Mouse (Mus musculus) lung, embryonic 14.5 days (tissue): ENCODE measurements around the gene Olfr523. TPM values are rescaled to one million over a fixed set of nuclear protein-coding genes. Genes with fewer than 3 reads are reported as not detected.

Source experiments
- ATAC-seq: fragments of 200-750 bp; cut with Nextera tagmentation; 2 replicates; pipeline ENCODE4 v1.8.0; 2017; ENCODE audit warnings: mild to moderate bottlenecking, moderate TSS enrichment, moderate library complexity; ENCODE audit not compliant: insufficient read depth
- DNase-seq: peaks from one replicate; pipeline ENCODE4 v3.0.0-alpha.2; 2015
- H3K27ac ChIP-seq: fragments of 300-500 bp; sonication (generic); 2 replicates; pipeline ENCODE4 v1.5.1; 2014; ENCODE audit warnings: low read depth, mild to moderate bottlenecking, moderate library complexity
- H3K27me3 ChIP-seq: fragments of 300-500 bp; sonication (generic); 2 replicates; pipeline ENCODE4 v1.6.1; 2014; ENCODE audit warnings: low read length, control low read depth; ENCODE audit not compliant: insufficient read depth
- H3K36me3 ChIP-seq: fragments of 300-500 bp; sonication (generic); 2 replicates; pipeline ENCODE4 v1.6.1; 2014; ENCODE audit warnings: control low read depth; ENCODE audit not compliant: insufficient read depth
- H3K4me1 ChIP-seq: fragments of 300-500 bp; sonication (generic); 2 replicates; pipeline ENCODE4 v1.6.1; 2014; ENCODE audit warnings: antibody characterized with exemption, control low read depth; ENCODE audit not compliant: insufficient read depth
- H3K4me2 ChIP-seq: fragments of 300-500 bp; sonication (generic); 2 replicates; pipeline ENCODE4 v1.6.1; 2014; ENCODE audit warnings: mild to moderate bottlenecking
- H3K4me3 ChIP-seq: fragments of 300-500 bp; sonication (generic); 2 replicates; pipeline ENCODE4 v1.5.1; 2014; ENCODE audit warnings: low read depth, low read length
- H3K9ac ChIP-seq: fragments of 300-500 bp; sonication (generic); 2 replicates; pipeline ENCODE4 v1.6.1; 2014
- H3K9me3 ChIP-seq: fragments of 300-500 bp; sonication (generic); 2 replicates; pipeline ENCODE4 v1.6.1; 2016; ENCODE audit warnings: low read depth, low read length, control low read depth
- CTCF ChIP-seq: IDR thresholded peaks from 2 replicates; pipeline ENCODE4 v1.5.1; 2016; ENCODE audit warnings: antibody characterized with exemption, low read depth
- WGBS: fragments of 180-500 bp; shearing (Covaris S2); extraction: QIAGEN DNeasy Blood & Tissue Kit; methylation state at CpG from one replicate; pipeline ENCODE4 v1.1.7; 2014; 5-methylcytosine and 5-hydroxymethylcytosine counted together
- polyA plus RNA-seq: library from polyadenylated mRNA; unstranded; fragments of >200 nt; fragmentation: Nextera tagmentation; extraction: Ambion mirVana; gene quantifications from 2 replicates; pipeline ENCODE4 v1.2.1, GENCODE M21; 2014

Gene Olfr523
- polyA plus RNA-seq, 1 experiment from 2014 or later = not detected

- Histone ChIP-seq H3K4me2 (peak within 1 kb of the TSS; percentile 45), H3K4me1 (no peaks in the 10 kb centered on the region), H3K36me3 (0 out of 2 replicates have a peak, but pooled peaks cover 2% of the 10 kb centered on the region), H3K4me3 (peak within 1 kb of the TSS; percentile 9; the same call in 1 of the 2 replicates), H3K9me3 (no peaks in the 10 kb centered on the region), H3K27ac (no peak within 1 kb of the TSS), H3K9ac (no peak within 1 kb of the TSS; the same call in 1 of the 2 replicates), H3K27me3 (peaks cover 30% of the 10 kb centered on the region)
- WGBS = 4% methylated on average over 28 of the region's 28 CpGs
- DNase-seq (peak; percentile 5), ATAC-seq (no peak)
- no peak for TF ChIP-seq CTCF
Observed at GRCm38 (mm10) chr7:140154218-140154927, 18.6 kb upstream of the Olfr523 start, which contains the start of gene Sprn. TSS of gene Sprn (minus strand) at chr7:140154877.

GRCm38 (mm10) chr7:140160363-140160762 is 12.7 kb upstream of the Olfr523 start:
- H3K9me3 ChIP-seq = no peaks in the 10 kb centered on the region
- no peak overlapping the region for H3K27ac ChIP-seq
- H3K36me3 ChIP-seq = no peaks in the 10 kb centered on the region
- WGBS = 68% methylated on average over 3 of the region's 3 CpGs
- no peak overlapping the region for H3K9ac ChIP-seq
- H3K4me1 ChIP-seq = no peaks in the 10 kb centered on the region
- DNase-seq (no peak), ATAC-seq (no peak)
- H3K27me3 ChIP-seq = 0 out of 2 replicates have a peak, but pooled peaks cover under 1% of the 10 kb centered on the region
- no peak overlapping the region for H3K4me3 ChIP-seq
- H3K4me2 ChIP-seq = no peak overlapping the region
- no peak for TF ChIP-seq CTCF

DNA sequence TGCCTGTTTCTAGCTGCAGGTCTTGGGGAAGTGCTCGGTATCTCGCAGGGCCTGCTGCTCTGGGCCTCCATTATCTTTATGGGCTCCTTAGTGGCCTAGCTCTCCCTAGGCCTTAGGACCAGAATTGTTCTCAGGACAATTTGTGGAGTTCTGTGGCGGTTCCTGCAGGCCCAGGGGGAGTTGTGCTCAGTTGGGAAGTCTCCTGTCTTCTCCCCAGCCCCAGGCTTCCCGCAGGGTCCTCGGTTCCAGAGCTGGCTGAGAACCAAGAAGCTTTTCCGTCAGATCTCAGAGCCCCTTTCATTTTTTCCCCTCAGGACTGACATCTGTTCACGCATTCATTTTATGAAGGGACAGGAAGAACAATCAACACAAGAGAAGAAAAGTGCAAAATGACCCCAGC is 8.4 kb upstream of the Olfr523 start, which contains the start of gene Olfr522:
Gene Olfr522 (minus strand): TSS at position 101 of the 400 bp plus-strand sequence.
- Histone ChIP-seq H3K4me2 (no peak within 1 kb of the TSS), H3K9me3 (no peaks in the 10 kb centered on the region), H3K36me3 (no peaks in the 10 kb centered on the region), H3K4me1 (no peaks in the 10 kb centered on the region), H3K27ac (no peak within 1 kb of the TSS), H3K4me3 (no peak within 1 kb of the TSS), H3K27me3 (no peaks in the 10 kb centered on the region), H3K9ac (no peak within 1 kb of the TSS)
- no peak for ATAC-seq
- DNase-seq = no peak
- 74% methylated on average over 7 of the region's 7 CpGs for WGBS
- TF ChIP-seq CTCF = no peak

DNA sequence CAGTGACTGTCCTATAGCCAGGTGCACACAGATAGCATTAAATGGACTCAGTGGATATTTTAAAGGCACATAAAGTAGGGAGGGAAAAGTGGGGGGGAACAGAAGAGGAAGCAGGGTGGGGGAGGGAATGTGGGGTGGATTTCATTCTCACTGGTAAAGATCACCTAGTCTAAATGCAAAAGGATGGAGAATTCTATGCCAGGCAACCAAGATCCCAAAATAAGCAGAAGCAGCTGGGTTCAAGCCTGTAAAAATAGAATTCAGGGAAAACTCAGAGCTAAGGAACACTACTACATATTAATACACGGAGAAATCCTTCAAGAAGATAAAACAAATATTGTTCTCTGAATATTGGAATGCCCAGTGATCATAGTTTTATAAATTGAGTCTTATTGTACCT is 5.1 kb upstream of the Olfr523 start:
- H3K4me3 ChIP-seq = no peak overlapping the region
- 68% methylated on average over 1 of the region's 1 CpGs for WGBS
- no peaks in the 10 kb centered on the region for H3K4me1 ChIP-seq
- DNase-seq = no peak
- H3K9me3 ChIP-seq = no peaks in the 10 kb centered on the region
- H3K36me3 ChIP-seq = no peaks in the 10 kb centered on the region
- H3K4me2 ChIP-seq = no peak overlapping the region
- no peak for ATAC-seq
- no peak overlapping the region for H3K9ac ChIP-seq
- H3K27ac ChIP-seq = no peak overlapping the region
- TF ChIP-seq CTCF = no peak
- no peaks in the 10 kb centered on the region for H3K27me3 ChIP-seq

DNA sequence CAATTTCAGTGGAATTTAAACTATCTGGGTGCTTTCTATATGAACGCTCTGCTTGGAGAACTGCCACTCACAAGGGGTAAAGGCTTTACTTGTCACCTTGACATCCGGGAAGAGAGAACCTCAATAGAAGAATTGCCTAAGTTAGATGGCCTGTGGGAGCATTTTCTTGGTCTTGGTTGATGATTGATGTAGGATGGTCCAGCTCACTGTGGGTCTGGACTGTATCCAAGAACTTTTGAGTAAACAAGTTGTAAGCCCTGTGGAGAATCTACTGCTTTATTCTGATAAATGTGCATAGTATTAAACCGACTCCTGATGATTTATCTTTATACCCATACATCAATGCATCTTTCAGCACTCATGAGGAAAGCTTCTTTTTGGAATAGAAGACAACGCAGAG is 3.6 kb upstream of the Olfr523 start:
- no peak for DNase-seq
- TF ChIP-seq CTCF = no peak
- WGBS = 50% methylated on average over 4 of the region's 4 CpGs

DNA sequence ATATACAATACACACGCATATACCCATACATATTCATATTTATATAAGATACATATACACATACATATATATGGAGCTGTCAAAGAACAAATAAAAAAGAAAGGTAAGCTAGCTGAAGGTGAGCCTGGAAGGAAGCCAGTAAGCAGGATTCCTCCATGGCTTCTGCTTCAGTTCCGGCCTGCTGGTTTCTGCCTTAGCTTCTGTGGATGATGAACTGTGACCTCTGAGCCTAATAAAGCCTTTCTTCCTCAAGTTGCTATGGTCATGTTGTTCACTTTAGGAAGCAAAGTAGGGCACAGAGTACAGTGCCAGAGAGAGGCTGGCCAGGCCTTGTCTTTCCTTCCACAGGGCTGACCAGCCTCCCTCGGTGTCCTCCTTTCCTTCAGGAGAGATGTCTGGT is 2.2 kb upstream of the Olfr523 start:
- H3K27me3 ChIP-seq = no peaks in the 10 kb centered on the region
- ATAC-seq = no peak
- H3K4me1 ChIP-seq = no peaks in the 10 kb centered on the region
- H3K9me3 ChIP-seq = no peaks in the 10 kb centered on the region
- no peaks in the 10 kb centered on the region for H3K36me3 ChIP-seq
- WGBS = 91% methylated on average over 3 of the region's 3 CpGs
- no peak for DNase-seq
- H3K9ac ChIP-seq = no peak overlapping the region
- H3K4me2 ChIP-seq = no peak overlapping the region
- no peak overlapping the region for H3K4me3 ChIP-seq
- no peak overlapping the region for H3K27ac ChIP-seq
- no peak for TF ChIP-seq CTCF

More for the DNA sequence above, 3.6 kb upstream of the Olfr523 start:
- Histone ChIP-seq H3K36me3 (no peaks in the 10 kb centered on the region), H3K27me3 (no peaks in the 10 kb centered on the region), H3K4me1 (no peaks in the 10 kb centered on the region), H3K9ac (no peak overlapping the region), H3K4me3 (no peak overlapping the region), H3K27ac (no peak overlapping the region), H3K9me3 (no peaks in the 10 kb centered on the region), H3K4me2 (no peak overlapping the region)
- ATAC-seq = no peak

- ATAC-seq (no peak), DNase-seq (no peak)
- TF ChIP-seq CTCF = no peak
- Histone ChIP-seq H3K4me3 (no peak overlapping the region), H3K27ac (no peak overlapping the region), H3K4me1 (no peaks in the 10 kb centered on the region), H3K9me3 (no peaks in the 10 kb centered on the region), H3K4me2 (no peak overlapping the region), H3K9ac (no peak overlapping the region), H3K27me3 (no peaks in the 10 kb centered on the region), H3K36me3 (no peaks in the 10 kb centered on the region)
- 78% methylated on average over 2 of the region's 2 CpGs for WGBS
Observed at GRCm38 (mm10) chr7:140179176-140179575, 6.2 kb downstream of the Olfr523 start.
